Mouse (Mus musculus) liver, embryonic 12.5 days (tissue): ENCODE results near the gene Ergic1. TPM values are rescaled to one million over a fixed set of nuclear protein-coding genes. Genes with fewer than 3 reads are reported as not detected.

Experiments used
- ATAC-seq: fragments of 200-750 bp; cut with Nextera tagmentation; 2 replicates; pipeline ENCODE4 v1.8.0; 2017; ENCODE audit warnings: moderate number of reproducible peaks, mild to moderate bottlenecking, moderate library complexity
- H3K27ac ChIP-seq: fragments of 300-500 bp; sonication (generic); 2 replicates; pipeline ENCODE4 v1.5.1; 2016; ENCODE audit warnings: mild to moderate bottlenecking
- H3K27me3 ChIP-seq: fragments of 300-500 bp; sonication (generic); replicated peaks from 2 replicates; pipeline ENCODE4 v1.6.1; 2016; ENCODE audit warnings: mild to moderate bottlenecking, moderate library complexity
- H3K36me3 ChIP-seq: fragments of 300-500 bp; sonication (generic); 2 replicates; pipeline ENCODE4 v1.6.1; 2016; ENCODE audit warnings: mild to moderate bottlenecking, moderate library complexity
- H3K4me1 ChIP-seq: fragments of 300-500 bp; sonication (generic); 2 replicates; pipeline ENCODE4 v1.6.1; 2016
- H3K4me2 ChIP-seq: fragments of 300-500 bp; sonication (generic); 2 replicates; pipeline ENCODE4 v1.6.1; 2016; ENCODE audit warnings: mild to moderate bottlenecking, moderate library complexity
- H3K4me3 ChIP-seq: fragments of 300-500 bp; sonication (generic); 2 replicates; pipeline ENCODE4 v1.5.1; 2016; ENCODE audit warnings: mild to moderate bottlenecking, moderate library complexity
- H3K9ac ChIP-seq: fragments of 300-500 bp; sonication (generic); 2 replicates; pipeline ENCODE4 v1.6.1; 2016; ENCODE audit warnings: mild to moderate bottlenecking, moderate library complexity
- H3K9me3 ChIP-seq: fragments of 300-500 bp; sonication (generic); replicated peaks from 2 replicates; pipeline ENCODE4 v1.6.1; 2016; ENCODE audit warnings: mild to moderate bottlenecking, moderate library complexity
- WGBS: fragments of 180-500 bp; shearing (Covaris S2); methylation state at CpG from one replicate; pipeline ENCODE4 v1.1.7; 2016; ENCODE audit not compliant: insufficient replicate concordance; 5-methylcytosine and 5-hydroxymethylcytosine counted together
- polyA plus RNA-seq: library from polyadenylated mRNA; unstranded; fragments of >200 nt; fragmentation: Nextera tagmentation; extraction: Ambion mirVana; gene quantifications from 2 replicates; pipeline ENCODE4 v1.2.1, GENCODE M21; 2016

The Ergic1 gene
- polyA plus RNA-seq, 1 experiment from 2014 or later = 45.7 TPM

DNA sequence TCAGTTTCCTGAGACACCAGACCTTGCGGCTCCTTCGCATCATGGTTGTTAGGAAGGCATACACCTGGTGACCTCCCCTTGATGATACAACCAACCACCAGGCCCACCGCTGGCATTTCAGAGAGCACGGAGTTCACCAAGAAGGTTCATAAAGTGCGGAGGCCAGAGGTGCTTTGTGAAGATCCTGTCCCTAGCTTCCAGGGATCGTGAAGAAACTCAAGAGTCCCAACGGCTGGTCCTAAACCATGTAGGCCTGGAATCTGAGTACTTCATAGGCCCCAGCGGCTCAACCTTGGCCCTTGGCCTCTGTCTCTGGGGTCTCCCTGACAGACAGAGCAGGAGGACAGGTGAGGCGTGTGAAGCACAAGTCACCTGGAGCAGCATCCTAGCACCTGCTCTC is 34.0 kb upstream of the Ergic1 start:
- H3K4me2 ChIP-seq = no peak overlapping the region
- no peaks in the 10 kb centered on the region for H3K36me3 ChIP-seq
- ATAC-seq = no peak
- peaks cover 17% of the 10 kb centered on the region for H3K4me1 ChIP-seq
- H3K4me3 ChIP-seq = no peak overlapping the region
- H3K9ac ChIP-seq = no peak overlapping the region
- H3K9me3 ChIP-seq = no peaks in the 10 kb centered on the region
- H3K27me3 ChIP-seq = peaks cover 20% of the 10 kb centered on the region
- H3K27ac ChIP-seq = no peak overlapping the region
- WGBS = 78% methylated on average over 9 of the region's 9 CpGs

- H3K4me1 ChIP-seq = peaks cover 25% of the 10 kb centered on the region
- no peak overlapping the region for H3K9ac ChIP-seq
- no peak overlapping the region for H3K27ac ChIP-seq
- no peaks in the 10 kb centered on the region for H3K9me3 ChIP-seq
- WGBS = 76% methylated on average over 6 of the region's 6 CpGs
- no peaks in the 10 kb centered on the region for H3K36me3 ChIP-seq
- H3K4me2 ChIP-seq = no peak overlapping the region
- no peak for ATAC-seq
- peaks cover 17% of the 10 kb centered on the region for H3K27me3 ChIP-seq
- H3K4me3 ChIP-seq = no peak overlapping the region
These were observed 32.5 kb upstream of the Ergic1 start for GRCm38 (mm10) chr17:26528751-26529150.

DNA sequence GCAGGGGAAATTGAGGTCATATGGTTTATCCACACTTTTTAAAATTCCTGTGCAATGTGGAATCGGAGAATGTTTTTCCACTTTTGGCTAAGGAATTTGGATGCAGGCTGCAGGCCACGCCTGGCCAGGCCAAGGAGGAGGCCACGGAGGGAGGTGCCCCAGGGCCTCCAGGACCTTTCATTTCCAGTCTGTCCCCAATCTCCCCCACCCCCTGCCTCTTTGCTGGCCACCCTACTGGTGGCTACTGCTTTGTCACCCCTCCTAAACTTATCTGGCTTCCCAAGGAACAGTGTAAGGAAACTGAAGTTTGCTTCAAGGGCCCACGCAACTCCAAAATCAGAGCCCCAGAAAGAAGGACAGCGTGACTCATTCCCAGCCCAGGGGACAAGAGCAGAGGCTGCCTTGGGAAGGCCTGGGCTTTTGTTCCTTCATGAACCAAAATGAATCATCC is 31.5 kb upstream of the Ergic1 start:
- Histone ChIP-seq H3K27me3 (peaks cover 17% of the 10 kb centered on the region), H3K9ac (no peak overlapping the region), H3K4me1 (peaks cover 35% of the 10 kb centered on the region), H3K36me3 (no peaks in the 10 kb centered on the region), H3K27ac (no peak overlapping the region), H3K4me2 (no peak overlapping the region), H3K4me3 (no peak overlapping the region), H3K9me3 (no peaks in the 10 kb centered on the region)
- ATAC-seq = no peak
- 79% methylated on average over 5 of the region's 5 CpGs for WGBS

DNA sequence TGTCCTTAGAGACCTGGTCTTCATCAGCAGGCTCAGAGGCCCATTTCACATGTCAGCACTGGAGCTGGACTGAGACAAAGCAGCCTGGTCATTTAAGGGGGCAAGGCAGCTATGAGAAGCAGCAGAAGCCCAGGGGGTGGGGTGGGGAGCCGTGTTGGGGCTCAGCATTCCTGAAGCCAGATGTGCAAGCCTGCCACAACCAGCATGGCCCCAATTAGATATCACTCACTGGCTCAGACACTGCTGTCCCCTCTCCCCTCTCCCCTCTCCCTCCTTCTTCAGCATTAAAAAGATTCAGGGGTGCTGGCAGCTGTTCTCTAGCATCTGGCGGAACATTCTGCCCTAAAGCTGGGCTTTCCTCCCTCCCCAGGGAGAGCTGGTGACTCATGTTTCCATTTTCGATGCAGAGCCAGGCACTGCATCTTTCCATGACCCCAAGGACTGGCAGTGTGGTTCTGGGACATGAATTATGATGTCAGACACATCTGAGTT is 30.7 kb upstream of the Ergic1 start:
- 63% methylated on average over 3 of the region's 3 CpGs for WGBS
- ATAC-seq = no peak
- no peak overlapping the region for H3K4me3 ChIP-seq
- peaks cover 44% of the 10 kb centered on the region for H3K4me1 ChIP-seq
- H3K9me3 ChIP-seq = no peaks in the 10 kb centered on the region
- peaks cover 17% of the 10 kb centered on the region for H3K27me3 ChIP-seq
- H3K27ac ChIP-seq = no peak overlapping the region
- no peak overlapping the region for H3K9ac ChIP-seq
- no peak overlapping the region for H3K4me2 ChIP-seq
- H3K36me3 ChIP-seq = no peaks in the 10 kb centered on the region

DNA sequence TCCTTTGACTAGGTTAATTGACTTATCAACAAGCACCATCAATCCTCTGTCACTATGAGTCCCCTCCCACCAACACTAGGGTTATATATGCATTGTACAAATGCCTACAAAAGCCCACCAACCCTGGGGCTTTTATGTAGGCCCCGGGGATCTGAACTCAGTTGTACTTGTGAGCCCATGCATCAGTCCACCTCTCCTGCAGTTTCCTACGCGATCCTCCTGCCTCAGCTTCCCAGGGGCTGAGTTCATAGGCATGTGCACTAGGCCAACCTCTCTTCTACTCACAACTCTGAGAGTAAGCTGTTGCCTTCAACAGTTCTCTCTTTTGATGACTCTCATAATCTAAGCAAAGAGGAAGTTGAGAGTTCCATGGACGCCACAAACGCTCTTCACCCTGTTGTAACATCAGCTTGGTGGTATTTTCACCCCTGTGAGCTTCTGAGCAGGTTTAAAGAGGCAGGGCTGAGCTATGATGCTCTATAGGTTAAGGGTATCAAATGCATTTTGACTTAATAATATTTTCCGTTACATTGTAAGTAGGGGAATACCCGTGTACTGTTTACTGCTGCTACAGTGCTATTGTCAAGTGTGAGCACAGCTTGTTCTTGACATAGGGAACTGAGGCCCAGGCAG is 29.8 kb upstream of the Ergic1 start:
- Histone ChIP-seq H3K9me3 (no peaks in the 10 kb centered on the region), H3K27me3 (peaks cover 13% of the 10 kb centered on the region), H3K4me3 (no peak overlapping the region), H3K4me1 (peaks cover 52% of the 10 kb centered on the region), H3K9ac (no peak overlapping the region), H3K4me2 (no peak overlapping the region), H3K27ac (no peak overlapping the region), H3K36me3 (no peaks in the 10 kb centered on the region)
- 67% methylated on average over 7 of the region's 7 CpGs for WGBS
- ATAC-seq = no peak

DNA sequence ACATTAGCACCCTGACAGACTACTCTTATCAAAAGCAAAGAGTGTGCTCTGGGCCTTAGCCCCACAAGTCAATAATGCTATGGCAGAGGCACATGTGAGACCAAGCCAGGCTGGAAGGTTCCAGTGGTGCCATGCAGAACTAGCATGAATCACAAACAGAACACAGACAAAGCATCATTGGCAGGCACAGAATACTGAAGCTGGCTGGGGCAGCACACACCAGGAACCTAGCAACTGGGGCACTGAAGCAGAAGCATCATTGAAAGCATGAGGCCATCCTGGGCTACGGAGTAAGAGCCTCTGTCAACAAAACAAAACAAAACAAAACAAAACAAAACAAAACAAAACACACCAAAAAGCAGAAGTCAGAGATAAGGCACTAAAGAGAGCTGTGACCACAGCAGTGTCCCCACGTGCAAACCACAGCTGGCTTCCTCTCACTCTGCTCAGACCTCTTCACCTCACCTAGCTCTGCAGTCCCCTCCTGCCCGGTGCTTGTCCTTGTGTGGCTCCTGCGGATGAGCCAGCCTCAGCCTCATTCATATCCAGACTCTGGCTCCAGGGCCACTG is 28.7 kb upstream of the Ergic1 start:
- 35% methylated on average over 4 of the region's 4 CpGs for WGBS
- peaks cover 8% of the 10 kb centered on the region for H3K27me3 ChIP-seq
- H3K9ac ChIP-seq = 0 out of 2 replicates have a peak overlapping the region, but pooled peaks have one; percentile 7
- no peaks in the 10 kb centered on the region for H3K36me3 ChIP-seq
- no peak overlapping the region for H3K4me3 ChIP-seq
- no peak overlapping the region for H3K4me2 ChIP-seq
- ATAC-seq = no peak
- H3K4me1 ChIP-seq = peaks cover 58% of the 10 kb centered on the region
- H3K9me3 ChIP-seq = no peaks in the 10 kb centered on the region
- 0 out of 2 replicates have a peak overlapping the region, but pooled peaks have one; percentile 4 for H3K27ac ChIP-seq

GRCm38 (mm10) chr17:26533871-26534372 is 27.4 kb upstream of the Ergic1 start:
- H3K4me2 ChIP-seq = peak overlapping the region; percentile 54; the same call in 1 of the 2 replicates
- no peak for ATAC-seq
- H3K9ac ChIP-seq = no peak overlapping the region
- H3K27me3 ChIP-seq = peaks cover 5% of the 10 kb centered on the region; the same call in 1 of the 2 replicates
- peak overlapping the region; percentile 80 for H3K27ac ChIP-seq
- peaks cover 69% of the 10 kb centered on the region for H3K4me1 ChIP-seq
- 42% methylated on average over 5 of the region's 5 CpGs for WGBS
- no peaks in the 10 kb centered on the region for H3K9me3 ChIP-seq
- H3K36me3 ChIP-seq = no peaks in the 10 kb centered on the region
- no peak overlapping the region for H3K4me3 ChIP-seq

DNA sequence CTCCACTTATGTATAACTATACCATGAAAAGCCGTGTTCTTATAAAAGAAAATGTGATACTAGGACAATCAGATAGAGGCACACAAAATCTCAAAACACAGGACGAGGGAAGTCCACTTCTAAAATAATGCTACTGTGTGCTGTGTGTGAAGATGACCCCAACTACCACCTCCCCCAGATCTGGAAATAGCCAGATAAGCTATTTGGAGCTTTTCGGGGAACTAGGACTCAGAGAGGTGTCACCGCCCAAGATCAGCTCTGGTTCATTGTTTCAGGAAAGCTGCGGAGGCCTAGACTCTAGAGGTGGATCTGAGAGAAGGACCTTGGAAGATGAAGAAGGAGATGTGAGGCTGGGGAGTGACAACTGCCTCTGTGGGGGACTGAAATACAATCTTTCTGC is 26.6 kb upstream of the Ergic1 start:
- Histone ChIP-seq H3K27ac (peak overlapping the region; percentile 80), H3K36me3 (no peaks in the 10 kb centered on the region), H3K4me3 (no peak overlapping the region), H3K27me3 (no peaks in the 10 kb centered on the region; the same call in 1 of the 2 replicates), H3K9me3 (no peaks in the 10 kb centered on the region), H3K4me2 (peak overlapping the region; percentile 54), H3K9ac (peak overlapping the region; percentile 58), H3K4me1 (peaks cover 66% of the 10 kb centered on the region)
- WGBS = 27% methylated on average over 5 of the region's 5 CpGs
- ATAC-seq = peak; percentile 66

GRCm38 (mm10) chr17:26535251-26536136 is 25.8 kb upstream of the Ergic1 start:
- Histone ChIP-seq H3K4me3 (no peak overlapping the region), H3K9ac (peak overlapping the region; percentile 58), H3K4me2 (peak overlapping the region; percentile 54), H3K27me3 (peaks cover 6% of the 10 kb centered on the region; the same call in 1 of the 2 replicates), H3K36me3 (no peaks in the 10 kb centered on the region), H3K27ac (peak overlapping the region; percentile 80), H3K9me3 (no peaks in the 10 kb centered on the region), H3K4me1 (peaks cover 61% of the 10 kb centered on the region)
- peak; percentile 67 for ATAC-seq
- 31% methylated on average over 7 of the region's 7 CpGs for WGBS

- Histone ChIP-seq H3K4me1 (peaks cover 53% of the 10 kb centered on the region), H3K9ac (0 out of 2 replicates have a peak overlapping the region, but pooled peaks have one; percentile 25), H3K27me3 (peaks cover 12% of the 10 kb centered on the region), H3K4me3 (0 out of 2 replicates have a peak overlapping the region, but pooled peaks have one; percentile 16), H3K27ac (no peak overlapping the region; the same call in 1 of the 2 replicates), H3K36me3 (no peaks in the 10 kb centered on the region), H3K9me3 (no peaks in the 10 kb centered on the region), H3K4me2 (peak overlapping the region; percentile 48)
- 22% methylated on average over 6 of the region's 6 CpGs for WGBS
- ATAC-seq = peak; percentile 71
These were observed 23.4 kb upstream of the Ergic1 start for GRCm38 (mm10) chr17:26537722-26538471.

GRCm38 (mm10) chr17:26540083-26540482 is 21.2 kb upstream of the Ergic1 start:
- H3K4me2 ChIP-seq = no peak overlapping the region
- no peaks in the 10 kb centered on the region for H3K9me3 ChIP-seq
- peaks cover 16% of the 10 kb centered on the region for H3K27me3 ChIP-seq
- H3K4me1 ChIP-seq = peaks cover 40% of the 10 kb centered on the region
- H3K9ac ChIP-seq = no peak overlapping the region
- no peaks in the 10 kb centered on the region for H3K36me3 ChIP-seq
- 76% methylated on average over 5 of the region's 5 CpGs for WGBS
- ATAC-seq = no peak
- H3K4me3 ChIP-seq = no peak overlapping the region
- H3K27ac ChIP-seq = no peak overlapping the region
